Mouse (Mus musculus) E14TG2a.4 (cell line): Measurements from ENCODE around the gene Prss48.

Source experiments
- H3K27me3 ChIP-seq: 2 replicates; pipeline ENCODE4 v1.6.1; 2014; ENCODE audit warnings: low read length, control low read depth; ENCODE audit not compliant: insufficient read depth
- H3K36me3 ChIP-seq: 2 replicates; pipeline ENCODE4 v1.6.1; 2014; ENCODE audit warnings: low read length, control low read depth; ENCODE audit not compliant: insufficient read depth
- H3K4me1 ChIP-seq: replicated peaks from 2 replicates; pipeline ENCODE4 v1.6.1; 2014; ENCODE audit warnings: low read depth, low read length, control low read depth
- H3K4me3 ChIP-seq: replicated peaks from 2 replicates; pipeline ENCODE4 v1.5.1; 2014; ENCODE audit warnings: mild to moderate bottlenecking, low read length
- H3K9me3 ChIP-seq: 2 replicates; pipeline ENCODE4 v1.6.1; 2014; ENCODE audit warnings: low read length, control low read depth
- CTCF ChIP-seq: conservative IDR thresholded peaks from 2 replicates; pipeline ENCODE4 v1.5.1; 2014; ENCODE audit warnings: low read length
- NANOG ChIP-seq: IDR thresholded peaks from 2 replicates; pipeline ENCODE4 v1.6.1; 2014; ENCODE audit warnings: borderline replicate concordance, low read length, mixed read lengths
- POU5F1 ChIP-seq: IDR thresholded peaks from 2 replicates; pipeline ENCODE4 v1.6.1; 2014; ENCODE audit warnings: low read length, borderline replicate concordance

Prss48 gene

GRCm38 (mm10) chr3:86028658-86029375 is 26.5 kb upstream of the Prss48 start:
- TF ChIP-seq NANOG: no peak
- no peak for TF ChIP-seq CTCF
- TF ChIP-seq POU5F1: no peak
- H3K4me1 ChIP-seq: peaks cover 11% of the 10 kb centered on the region
- H3K27me3 ChIP-seq: no peaks in the 10 kb centered on the region
- H3K9me3 ChIP-seq: peaks cover 4% of the 10 kb centered on the region; the same call in 1 of the 2 replicates
- no peak overlapping the region for H3K4me3 ChIP-seq
- H3K36me3 ChIP-seq: peaks cover 4% of the 10 kb centered on the region; the same call in 1 of the 2 replicates

GRCm38 (mm10) chr3:86025341-86026137 is 23.2 kb upstream of the Prss48 start:
- no peak for TF ChIP-seq NANOG
- no peak for TF ChIP-seq POU5F1
- no peak for TF ChIP-seq CTCF
- H3K9me3 ChIP-seq: peaks cover 4% of the 10 kb centered on the region; the same call in 1 of the 2 replicates
- no peaks in the 10 kb centered on the region for H3K27me3 ChIP-seq
- H3K36me3 ChIP-seq: peaks cover 4% of the 10 kb centered on the region; the same call in 1 of the 2 replicates
- H3K4me3 ChIP-seq: no peak overlapping the region
- no peaks in the 10 kb centered on the region; the same call in 1 of the 2 replicates for H3K4me1 ChIP-seq

GRCm38 (mm10) chr3:86024065-86024795 is 21.9 kb upstream of the Prss48 start:
- H3K9me3 ChIP-seq: peaks cover 4% of the 10 kb centered on the region; the same call in 1 of the 2 replicates
- no peaks in the 10 kb centered on the region for H3K27me3 ChIP-seq
- H3K4me3 ChIP-seq: no peak overlapping the region
- H3K36me3 ChIP-seq: peaks cover 4% of the 10 kb centered on the region; the same call in 1 of the 2 replicates
- no peak for TF ChIP-seq POU5F1
- no peak for TF ChIP-seq CTCF
- TF ChIP-seq NANOG: no peak
- no peaks in the 10 kb centered on the region; the same call in 1 of the 2 replicates for H3K4me1 ChIP-seq

GRCm38 (mm10) chr3:86021651-86022050 is 19.4 kb upstream of the Prss48 start:
- Histone ChIP-seq H3K36me3 (no peaks in the 10 kb centered on the region), H3K27me3 (no peaks in the 10 kb centered on the region), H3K4me3 (no peak overlapping the region), H3K9me3 (peaks cover 4% of the 10 kb centered on the region; the same call in 1 of the 2 replicates), H3K4me1 (no peaks in the 10 kb centered on the region; the same call in 1 of the 2 replicates)
- TF ChIP-seq CTCF (no peak), NANOG (no peak), POU5F1 (no peak)

- H3K4me1 ChIP-seq: no peaks in the 10 kb centered on the region; the same call in 1 of the 2 replicates
- no peaks in the 10 kb centered on the region for H3K27me3 ChIP-seq
- H3K36me3 ChIP-seq: no peaks in the 10 kb centered on the region
- no peak overlapping the region for H3K4me3 ChIP-seq
- peaks cover under 1% of the 10 kb centered on the region; the same call in 1 of the 2 replicates for H3K9me3 ChIP-seq
- TF ChIP-seq POU5F1: no peak
- no peak for TF ChIP-seq NANOG
- no peak for TF ChIP-seq CTCF
These were observed 18.8 kb upstream of the Prss48 start for GRCm38 (mm10) chr3:86020921-86021650.

GRCm38 (mm10) chr3:86017484-86017883 is 15.2 kb upstream of the Prss48 start:
- no peak for TF ChIP-seq CTCF
- no peak for TF ChIP-seq POU5F1
- TF ChIP-seq NANOG: no peak
- Histone ChIP-seq H3K4me3 (no peak overlapping the region), H3K9me3 (no peaks in the 10 kb centered on the region), H3K27me3 (no peaks in the 10 kb centered on the region), H3K4me1 (peaks cover 23% of the 10 kb centered on the region), H3K36me3 (no peaks in the 10 kb centered on the region; the same call in 1 of the 2 replicates)

- H3K9me3 ChIP-seq: no peaks in the 10 kb centered on the region
- no peak overlapping the region for H3K4me3 ChIP-seq
- H3K27me3 ChIP-seq: no peaks in the 10 kb centered on the region
- TF ChIP-seq CTCF (no peak), NANOG (no peak), POU5F1 (no peak)
- H3K4me1 ChIP-seq: peaks cover 28% of the 10 kb centered on the region
- no peaks in the 10 kb centered on the region; the same call in 1 of the 2 replicates for H3K36me3 ChIP-seq
These were observed 14.7 kb upstream of the Prss48 start for GRCm38 (mm10) chr3:86016965-86017364.
